Mouse (Mus musculus): ENCODE results near the gene Tsfm. TPM values are rescaled to one million over a fixed set of nuclear protein-coding genes. Genes with fewer than 3 reads are reported as not detected.

The Tsfm gene
- total and polyA plus RNA-seq, 2 experiments from 2014 or later: 49.0 to 62.7 TPM

GRCm38 (mm10) chr10:126984189-126985004, 46.2 kb downstream of the Tsfm start:
- Histone ChIP-seq H3K4me1 (ENCODE audit: insufficient read depth, low read length) (peaks cover 62% of the 10 kb centered on the region), H3K9ac (replicated peaks; ENCODE audit: low read length) (0 out of 2 replicates have a peak overlapping the region, but pooled peaks have one; percentile 22), H3K4me3 (ENCODE audit: low read length) (no peak overlapping the region), H3K4me2 (ENCODE audit: low read depth, low read length) (peak overlapping the region; percentile 91), H3K27ac (peak overlapping the region; percentile 48; the same call in 1 of the 2 replicates), H3K27me3 (ENCODE audit: insufficient read depth, low read length) (no peaks in the 10 kb centered on the region), H3K9me3 (ENCODE audit: low read length) (no peaks in the 10 kb centered on the region), H3K36me3 (ENCODE audit: insufficient read depth, low read length) (no peaks in the 10 kb centered on the region)
- no peak for ATAC-seq
- WGBS: 19% methylated on average over 5 of the region's 5 CpGs
- DNase-seq (ENCODE audit: low spot score): peak; percentile 58
- TF ChIP-seq CTCF (IDR thresholded peaks at IDR 0.05; ENCODE audit: low read depth): no peak

- no peak overlapping the region for H3K9ac ChIP-seq (replicated peaks; ENCODE audit: low read length)
- WGBS: 45% methylated on average over 14 of the region's 14 CpGs
- H3K27ac ChIP-seq: 0 out of 2 replicates have a peak overlapping the region, but pooled peaks have one; percentile 48
- TF ChIP-seq CTCF (IDR thresholded peaks at IDR 0.05; ENCODE audit: low read depth): no peak
- H3K27me3 ChIP-seq (ENCODE audit: insufficient read depth, low read length): no peaks in the 10 kb centered on the region
- H3K4me1 ChIP-seq (ENCODE audit: insufficient read depth, low read length): peaks cover 62% of the 10 kb centered on the region
- no peaks in the 10 kb centered on the region for H3K9me3 ChIP-seq (ENCODE audit: low read length)
- no peaks in the 10 kb centered on the region for H3K36me3 ChIP-seq (ENCODE audit: insufficient read depth, low read length)
- no peak overlapping the region for H3K4me3 ChIP-seq (ENCODE audit: low read length)
- H3K4me2 ChIP-seq (ENCODE audit: low read depth, low read length): peak overlapping the region; percentile 91
- no peak for DNase-seq (ENCODE audit: low spot score)
- no peak for ATAC-seq
Measured at GRCm38 (mm10) chr10:126983193-126983725, 47.4 kb downstream of the Tsfm start.

GRCm38 (mm10) chr10:126981746-126982145, 48.9 kb downstream of the Tsfm start:
- DNase-seq (ENCODE audit: low spot score) (no peak), ATAC-seq (no peak)
- Histone ChIP-seq H3K4me1 (ENCODE audit: insufficient read depth, low read length) (peaks cover 52% of the 10 kb centered on the region), H3K36me3 (ENCODE audit: insufficient read depth, low read length) (no peaks in the 10 kb centered on the region), H3K4me2 (ENCODE audit: low read depth, low read length) (peak overlapping the region; percentile 91), H3K9me3 (ENCODE audit: low read length) (no peaks in the 10 kb centered on the region), H3K27ac (peak overlapping the region; percentile 32; the same call in 1 of the 2 replicates), H3K27me3 (ENCODE audit: insufficient read depth, low read length) (no peaks in the 10 kb centered on the region), H3K4me3 (ENCODE audit: low read length) (peak overlapping the region; percentile 98), H3K9ac (replicated peaks; ENCODE audit: low read length) (no peak overlapping the region; the same call in 1 of the 2 replicates)
- 60% methylated on average over 3 of the region's 3 CpGs for whole genome bisulfite sequencing
- TF ChIP-seq CTCF (IDR thresholded peaks at IDR 0.05; ENCODE audit: low read depth): no peak

DNA sequence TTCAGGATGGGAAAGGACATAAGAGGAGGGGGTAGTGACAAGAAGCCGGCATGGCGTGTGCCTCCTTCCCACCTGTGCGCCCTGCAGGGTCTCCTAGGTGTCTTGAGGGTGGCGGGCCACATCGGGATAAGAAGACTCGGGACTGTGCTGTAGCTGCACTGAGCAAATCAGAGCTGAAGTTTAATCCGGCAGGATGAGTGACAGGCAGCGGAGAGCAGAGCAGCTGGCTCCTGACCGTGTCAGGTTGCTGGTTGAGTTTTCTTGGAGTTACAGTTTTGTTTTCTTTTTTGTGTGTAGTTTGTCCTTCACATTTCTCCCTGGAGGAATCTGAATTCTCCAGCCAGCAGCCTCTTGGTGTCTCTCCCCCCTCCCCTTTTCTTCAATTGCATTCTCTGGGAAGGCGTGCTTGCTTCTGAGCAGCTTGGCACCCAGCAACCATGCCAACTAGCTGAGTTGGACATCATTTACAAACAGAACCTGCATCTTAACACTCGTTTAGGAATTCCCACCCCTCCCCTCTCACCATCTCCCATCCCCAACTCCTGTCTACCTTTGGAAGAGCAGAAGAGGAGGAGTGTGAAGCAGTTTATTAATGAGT, 49.6 kb downstream of the Tsfm start:
- Histone ChIP-seq H3K36me3 (ENCODE audit: insufficient read depth, low read length) (no peaks in the 10 kb centered on the region), H3K27me3 (ENCODE audit: insufficient read depth, low read length) (no peaks in the 10 kb centered on the region), H3K9me3 (ENCODE audit: low read length) (no peaks in the 10 kb centered on the region), H3K4me2 (ENCODE audit: low read depth, low read length) (peak overlapping the region; percentile 91), H3K4me3 (ENCODE audit: low read length) (peak overlapping the region; percentile 98), H3K27ac (peak overlapping the region; percentile 99; the same call in 1 of the 2 replicates), H3K4me1 (ENCODE audit: insufficient read depth, low read length) (peaks cover 46% of the 10 kb centered on the region), H3K9ac (replicated peaks; ENCODE audit: low read length) (peak overlapping the region; percentile 96)
- TF ChIP-seq CTCF (IDR thresholded peaks at IDR 0.05; ENCODE audit: low read depth): no peak
- WGBS: 4% methylated on average over 11 of the region's 11 CpGs
- peak; percentile 53 for DNase-seq (ENCODE audit: low spot score)
- no peak for ATAC-seq

GRCm38 (mm10) chr10:126980221-126980932, 50.3 kb downstream of the Tsfm start:
- no peaks in the 10 kb centered on the region for H3K27me3 ChIP-seq (ENCODE audit: insufficient read depth, low read length)
- H3K4me3 ChIP-seq (ENCODE audit: low read length): peak overlapping the region; percentile 98
- H3K9ac ChIP-seq (replicated peaks; ENCODE audit: low read length): peak overlapping the region; percentile 96
- H3K9me3 ChIP-seq (ENCODE audit: low read length): no peaks in the 10 kb centered on the region
- ATAC-seq (peak; percentile 16), DNase-seq (ENCODE audit: low spot score) (peak; percentile 76)
- peak overlapping the region; percentile 99 for H3K27ac ChIP-seq
- TF ChIP-seq CTCF (IDR thresholded peaks at IDR 0.05; ENCODE audit: low read depth): no peak
- 1% methylated on average over 16 of the region's 16 CpGs for WGBS
- H3K4me1 ChIP-seq (ENCODE audit: insufficient read depth, low read length): peaks cover 46% of the 10 kb centered on the region
- peak overlapping the region; percentile 91 for H3K4me2 ChIP-seq (ENCODE audit: low read depth, low read length)
- H3K36me3 ChIP-seq (ENCODE audit: insufficient read depth, low read length): no peaks in the 10 kb centered on the region

- H3K4me3 ChIP-seq (ENCODE audit: low read length): peak overlapping the region; percentile 98
- no peak for TF ChIP-seq CTCF (IDR thresholded peaks at IDR 0.05; ENCODE audit: low read depth)
- H3K36me3 ChIP-seq (ENCODE audit: insufficient read depth, low read length): no peaks in the 10 kb centered on the region
- peaks cover 39% of the 10 kb centered on the region for H3K4me1 ChIP-seq (ENCODE audit: insufficient read depth, low read length)
- DNase-seq (ENCODE audit: low spot score): peak; percentile 70
- no peaks in the 10 kb centered on the region for H3K9me3 ChIP-seq (ENCODE audit: low read length)
- H3K4me2 ChIP-seq (ENCODE audit: low read depth, low read length): peak overlapping the region; percentile 91
- ATAC-seq: 0 out of 2 replicates have a peak, but pooled peaks have one; percentile 12
- H3K27ac ChIP-seq: peak overlapping the region; percentile 99
- peak overlapping the region; percentile 96 for H3K9ac ChIP-seq (replicated peaks; ENCODE audit: low read length)
- under 1% methylated on average over 41 of the region's 57 CpGs for WGBS
- H3K27me3 ChIP-seq (ENCODE audit: insufficient read depth, low read length): no peaks in the 10 kb centered on the region
Measured at GRCm38 (mm10) chr10:126979636-126980151, 50.9 kb downstream of the Tsfm start.

Data from hindbrain, postnatal 0 days (tissue).